Mouse (Mus musculus) kidney, adult 2 months (tissue): Measurements from ENCODE around the gene H2-K1.

Experiments
- CTCF ChIP-seq: fragments of 200-500 bp; conservative IDR thresholded peaks from 2 replicates; pipeline ENCODE4 v1.5.1; 2011; ENCODE audit warnings: low read depth, mild to moderate bottlenecking, control low read depth, low read length, moderate library complexity, mixed read lengths; ENCODE audit not compliant: insufficient read depth, insufficient read length
- POLR2A ChIP-seq: fragments of 200-500 bp; IDR thresholded peaks from one replicate; pipeline ENCODE4 v1.6.1; 2011; ENCODE audit warnings: low read depth, low read length, control low read depth

GRCm38 (mm10) chr17:34006570-34006969, 6.4 kb upstream of the H2-K1 start:
- no peak for TF ChIP-seq CTCF
- TF ChIP-seq POLR2A, result no peak
